Mouse (Mus musculus) cerebellum, adult 11 months (tissue): ENCODE results near the gene Egf.
"Not testable (repeated sequence)": the region's sequence is repeated elsewhere in the genome, so short reads cannot be mapped to it uniquely, and the experiment has no call there.

ENCODE experiments used
- DNase-seq: peaks from one replicate; pipeline ENCODE4 v3.0.0; 2022

Gene Egf

GRCm38 (mm10) chr3:129754650-129755604 is at the start of gene Egf:
Gene Egf (minus strand): TSS chr3:129755316.
- DNase-seq, result no peak

DNA sequence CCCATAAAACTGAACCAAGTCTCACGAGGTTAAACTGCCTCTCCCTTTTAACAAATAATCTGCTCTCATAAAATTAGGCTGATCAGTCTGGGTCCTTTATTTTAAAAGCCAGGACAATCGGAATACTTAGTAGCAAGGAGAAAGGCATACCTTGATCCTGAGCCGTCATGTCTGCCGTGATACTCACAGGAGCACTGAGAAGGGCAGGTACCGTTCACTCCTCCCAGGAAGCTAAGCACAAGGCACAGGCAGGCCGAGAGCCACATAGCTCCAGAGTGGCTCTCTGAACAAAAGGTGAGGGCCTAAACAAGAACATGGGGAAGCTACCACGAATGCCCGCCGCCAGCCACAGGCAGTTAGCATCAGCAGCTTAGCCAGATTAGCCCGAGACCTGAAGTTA is 48.6 kb upstream of the Egf start, which contains the start of gene Lrit3:
Gene Lrit3, minus strand, starts transcription at position 266 of the 400 bp plus-strand sequence.
- no peak for DNase-seq

DNA sequence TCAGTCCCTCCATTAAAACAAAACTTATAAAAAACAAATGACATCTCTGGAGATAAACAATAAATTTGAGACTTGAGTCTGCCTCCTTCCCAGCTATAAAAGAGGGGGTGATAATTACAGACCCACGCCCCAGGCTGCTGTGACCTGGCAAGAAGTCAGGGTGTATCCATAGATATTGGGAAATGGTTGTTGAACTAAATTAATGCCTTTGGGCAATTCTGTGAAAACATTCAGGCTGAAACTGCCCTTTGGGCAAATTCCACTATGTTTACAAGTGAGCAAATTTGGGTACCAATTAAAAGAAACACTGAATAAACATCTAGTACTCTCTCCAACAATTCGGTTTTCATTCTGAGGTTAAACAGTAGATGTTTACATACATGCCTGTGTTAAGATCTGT is 43.9 kb upstream of the Egf start:
- no peak for DNase-seq

DNA sequence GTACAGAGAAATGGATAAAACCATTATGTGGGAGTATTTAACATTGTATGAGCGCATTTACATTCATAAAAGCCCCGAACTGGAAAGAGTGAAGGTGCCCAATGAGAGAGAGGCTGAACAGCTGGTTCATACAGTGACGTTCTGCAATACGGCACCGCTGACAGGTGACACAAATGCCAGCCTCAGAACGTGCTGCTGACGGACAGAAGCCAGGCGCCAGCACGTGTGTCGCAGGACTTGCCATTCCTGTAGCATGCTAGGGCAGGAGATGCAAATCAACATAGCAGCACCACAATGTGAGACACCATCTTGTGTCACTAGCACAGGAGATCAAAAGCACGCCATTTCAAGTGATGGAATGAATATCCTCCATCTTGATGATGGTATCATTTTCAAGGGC is 43.4 kb upstream of the Egf start:
- no peak for DNase-seq

DNA sequence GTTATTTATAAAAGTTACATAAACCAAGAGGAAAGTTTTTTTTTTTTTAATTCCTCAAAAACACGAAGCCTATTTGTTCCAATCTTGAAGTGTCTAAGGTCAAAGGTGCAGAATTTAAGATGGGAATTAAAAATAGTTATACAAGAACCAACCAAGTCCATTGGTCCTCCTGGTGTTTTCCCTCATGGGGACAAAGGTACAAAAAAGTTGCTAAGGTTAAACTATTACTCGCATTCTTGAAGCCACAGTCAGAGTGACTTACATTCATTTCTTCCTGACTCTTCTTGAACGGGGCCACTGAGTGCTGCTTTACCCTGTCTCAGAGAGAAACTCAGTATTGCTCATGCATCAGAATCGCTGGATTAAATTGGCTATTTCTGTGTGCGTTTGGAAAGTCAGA is 42.2 kb upstream of the Egf start:
- no peak for DNase-seq

DNA sequence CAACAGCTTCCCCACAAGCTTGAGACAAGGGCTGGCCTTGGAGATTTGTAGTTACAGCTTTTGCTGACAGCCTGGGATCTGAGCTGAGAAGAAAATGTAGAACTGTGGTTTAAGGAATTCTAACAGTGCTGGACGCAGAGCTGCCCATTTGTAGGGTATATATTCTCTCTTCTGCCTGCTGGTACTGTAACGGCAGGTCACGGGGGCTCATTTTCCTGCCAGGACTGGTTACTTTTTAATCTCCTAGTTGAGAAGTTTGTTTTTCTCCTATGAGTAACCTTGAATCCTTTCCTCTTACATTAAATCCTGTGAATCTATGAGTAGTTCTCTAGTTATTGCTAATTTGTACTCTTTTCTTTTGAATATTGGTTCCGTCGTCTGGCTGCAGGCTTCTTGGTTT is 38.7 kb upstream of the Egf start:
- DNase-seq, result no peak

DNA sequence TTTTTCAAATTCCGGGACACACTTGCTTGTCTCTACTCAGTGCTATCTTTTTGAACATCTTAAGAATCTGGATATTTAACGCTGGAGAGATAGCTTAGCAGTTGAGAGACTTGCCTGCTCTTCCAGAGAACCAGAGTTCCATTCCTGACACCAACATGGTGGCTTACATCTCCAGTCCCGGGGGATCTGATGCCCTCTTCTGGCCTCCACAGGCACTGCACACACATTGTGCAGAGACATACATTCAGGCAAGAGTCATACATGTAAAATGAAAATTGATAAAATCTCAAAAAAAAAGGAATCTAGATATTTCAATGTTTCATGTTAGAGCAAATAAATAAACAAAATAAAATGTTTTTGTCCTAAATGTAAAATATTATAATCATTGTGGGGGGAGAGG is 27.6 kb upstream of the Egf start:
- no peak for DNase-seq

DNA sequence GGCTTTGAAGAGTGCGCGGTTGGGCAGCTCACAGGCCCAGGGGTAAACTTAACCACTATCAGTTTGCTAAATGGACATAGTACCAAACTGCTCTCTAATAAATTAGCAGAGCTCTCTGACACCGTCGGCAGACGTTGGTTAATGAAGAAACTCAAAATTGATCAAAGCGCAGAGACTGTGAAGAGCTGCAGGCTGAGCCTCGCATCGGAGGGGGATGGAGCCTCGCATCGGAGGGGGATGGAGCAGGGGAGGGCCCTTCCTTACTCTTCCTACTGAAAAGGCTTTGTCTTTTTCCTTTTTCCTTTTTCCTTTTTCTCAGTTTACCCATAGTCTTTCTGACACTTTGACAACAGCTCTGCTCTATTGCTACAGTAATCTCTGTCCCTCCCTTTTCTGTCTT is 26.3 kb upstream of the Egf start:
- no peak for DNase-seq

- no peak for DNase-seq
These were observed 16.1 kb upstream of the Egf start for GRCm38 (mm10) chr3:129771210-129771609.

DNA sequence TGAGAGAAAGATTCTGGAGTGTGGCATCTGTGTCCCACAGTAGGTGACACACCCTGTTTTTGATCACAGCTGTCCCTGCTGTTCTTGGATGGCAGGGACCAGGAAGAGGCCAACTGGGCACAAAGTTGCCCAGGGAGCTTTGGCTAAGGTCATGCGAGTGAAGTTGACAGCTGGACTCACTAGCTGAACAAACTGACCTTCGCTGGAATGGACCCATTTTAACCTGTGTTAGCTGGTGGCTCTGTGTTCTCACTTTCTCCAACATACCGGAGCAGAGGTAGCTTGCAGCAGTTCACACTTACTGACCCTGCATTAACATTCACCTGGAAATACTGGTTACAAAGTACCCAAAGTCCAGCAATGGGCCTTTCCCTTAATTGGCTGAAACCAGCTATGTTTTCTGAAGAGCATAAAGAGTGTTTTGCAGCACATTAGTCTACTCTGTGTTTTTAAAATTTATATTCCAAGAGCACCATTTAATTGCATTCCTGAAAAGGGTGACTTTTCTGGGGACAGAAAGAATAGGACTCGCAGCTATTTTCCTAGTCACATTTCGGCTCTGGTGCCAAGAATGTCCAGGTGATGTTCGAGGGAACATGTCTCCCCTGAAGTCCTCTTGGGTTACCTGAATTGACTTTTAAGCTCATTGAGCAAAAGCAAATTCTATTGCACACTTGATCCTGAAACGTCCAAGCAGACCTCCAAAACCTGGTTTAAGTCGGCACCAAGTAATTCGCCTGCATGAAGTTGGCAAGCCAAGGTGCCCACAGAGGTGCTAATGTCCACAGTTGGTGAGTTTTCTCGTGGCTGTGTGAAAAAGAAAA is 12.1 kb upstream of the Egf start:
- DNase-seq, result no peak

- DNase-seq, result no peak
These were observed 11.0 kb upstream of the Egf start for GRCm38 (mm10) chr3:129766106-129766505.

DNA sequence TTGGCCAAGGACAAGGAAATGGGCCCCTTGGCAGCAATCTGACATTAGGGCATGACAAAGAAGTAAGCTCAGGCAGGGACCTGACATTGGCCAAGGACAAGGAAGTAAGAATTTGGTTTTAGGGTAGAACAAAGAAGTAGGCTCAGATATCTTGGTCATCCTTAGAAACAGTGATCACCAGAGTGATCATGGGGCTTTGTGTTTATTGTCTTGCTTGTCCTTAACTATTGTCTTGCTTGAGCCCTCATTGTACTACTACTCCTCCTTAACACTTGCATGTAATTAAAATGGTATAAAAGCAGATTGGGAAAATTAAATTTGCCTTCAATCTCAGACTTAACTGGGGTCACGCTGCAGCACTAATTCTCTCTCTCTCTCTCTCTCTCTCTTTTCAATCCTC is 2.5 kb upstream of the Egf start:
- not testable (repeated sequence) for DNase-seq

DNA sequence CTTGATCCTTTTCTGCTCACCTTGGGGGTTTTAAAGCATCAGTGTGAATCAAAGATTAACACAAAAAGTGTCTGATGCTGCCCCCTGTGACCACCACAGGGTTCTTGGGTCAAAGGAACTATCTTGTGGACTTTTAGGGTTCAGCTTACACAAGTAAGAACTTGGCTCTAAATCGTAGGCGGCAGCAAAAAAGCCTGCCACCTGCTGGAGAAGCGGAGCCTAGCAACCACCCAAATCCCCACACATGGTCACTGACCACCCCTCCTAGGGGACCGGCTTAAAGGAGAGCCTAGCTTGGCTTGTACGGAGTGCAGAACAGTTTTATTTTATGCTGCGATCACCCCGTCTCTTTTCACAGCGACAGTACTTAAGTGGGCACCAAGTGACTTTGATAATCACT is 10.3 kb downstream of the Egf start:
- no peak for DNase-seq

DNA sequence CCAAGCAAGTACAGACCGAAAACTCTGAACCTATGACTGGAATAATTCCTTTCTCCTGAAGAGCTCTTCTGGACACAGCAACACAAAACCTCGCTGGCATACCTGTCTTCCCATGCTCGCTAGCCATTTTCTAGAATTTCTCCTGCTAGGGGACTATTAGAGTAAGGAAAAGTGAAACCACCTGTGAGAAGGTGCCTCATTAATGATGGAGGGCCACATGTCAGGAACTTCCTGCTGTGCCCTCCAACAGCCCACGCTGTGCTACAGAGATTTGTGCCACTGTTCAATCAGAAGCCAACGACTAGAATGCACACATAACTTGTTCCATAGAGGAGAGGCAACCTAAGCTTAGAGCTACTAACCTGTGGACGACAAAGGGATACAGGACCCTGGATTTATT is 12.3 kb downstream of the Egf start:
- no peak for DNase-seq

GRCm38 (mm10) chr3:129738291-129739183 is 16.6 kb downstream of the Egf start:
- DNase-seq, result no peak

DNA sequence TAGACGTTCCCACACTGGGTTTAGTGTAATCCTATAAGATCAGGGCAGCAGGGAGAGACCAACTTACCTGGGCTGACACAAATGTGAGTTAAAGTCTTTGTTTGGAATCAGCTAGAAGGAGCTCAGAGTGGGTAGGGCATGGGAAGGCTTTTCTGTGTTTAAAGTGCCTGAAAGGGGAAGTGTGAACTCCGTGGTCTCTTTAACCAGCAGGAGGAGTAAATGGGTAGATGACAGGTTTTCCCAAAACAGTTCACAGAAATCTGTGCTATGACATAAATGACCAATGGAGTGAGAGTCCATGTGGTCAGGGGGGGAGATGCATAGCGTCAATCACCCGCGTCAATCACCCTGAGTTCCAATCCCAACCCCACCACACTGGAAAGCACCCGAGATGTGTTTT is 23.5 kb downstream of the Egf start:
- no peak for DNase-seq

GRCm38 (mm10) chr3:129730426-129730825 is 24.7 kb downstream of the Egf start:
- no peak for DNase-seq

DNA sequence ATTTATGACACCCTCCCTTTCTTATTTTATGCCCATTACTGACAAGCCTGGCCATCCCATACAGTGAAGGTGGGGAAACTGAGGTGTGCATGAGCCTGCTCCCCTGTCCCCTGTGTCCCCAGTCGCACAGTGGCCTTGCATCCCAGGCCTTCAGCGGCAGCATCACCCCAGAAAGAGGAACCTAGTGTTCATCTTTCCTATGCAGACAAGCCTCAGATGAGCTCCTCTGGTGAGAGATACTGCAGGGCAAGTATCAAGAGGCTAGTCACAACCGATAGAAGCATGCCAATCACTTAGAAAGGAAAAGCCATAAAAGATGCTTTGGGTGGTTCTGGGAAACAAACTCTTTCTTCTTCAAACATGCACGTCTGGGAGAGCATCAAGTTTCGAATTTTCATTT is 25.2 kb downstream of the Egf start:
- DNase-seq, result no peak

GRCm38 (mm10) chr3:129725592-129725991 is 29.5 kb downstream of the Egf start:
- DNase-seq, result no peak

GRCm38 (mm10) chr3:129724961-129725501 is 30.1 kb downstream of the Egf start:
- DNase-seq, result peak; percentile 91

GRCm38 (mm10) chr3:129724505-129724904 is 30.6 kb downstream of the Egf start:
- DNase-seq, result no peak

GRCm38 (mm10) chr3:129723311-129723710 is 31.8 kb downstream of the Egf start:
- DNase-seq, result no peak
